ENCODE assay signal across 15 mouse cellular contexts in genomic region chr13:76824932-76825694, GRCm38 (mm10).
DNase-seq lines count a peak whose midpoint lies in the region; ATAC-seq lines count a peak whose summit lies in the region.
"Had no signal": no experiment of that assay in that cellular context is flagged by ENCODE, and none has a peak within 500 bp of the region (broad histone marks: within the 10 kb centered on the region; RNA-seq: fewer than 3 reads in every experiment).

No protein-coding gene starts in this region.

- H3K27ac ChIP-seq in forebrain, embryonic 12.5 days, result peak overlapping the region; percentile 70
- H3K27ac ChIP-seq in hindbrain, embryonic 16.5 days (ENCODE audit: low read depth, low read length), result no peak overlapping the region
- H3K27ac ChIP-seq: kidney, postnatal 0 days; stomach, embryonic 15.5 days had no signal

- no peaks in the 10 kb centered on the region for H3K27me3 ChIP-seq in forebrain, embryonic 12.5 days
- H3K27me3 ChIP-seq in hindbrain, embryonic 16.5 days (replicated peaks; ENCODE audit: control insufficient read depth, insufficient read depth, low read length), result no peaks in the 10 kb centered on the region
- H3K27me3 ChIP-seq: heart, embryonic 12.5 days; megakaryocyte, embryonic 14.5 days; stomach, embryonic 15.5 days had no signal

- no peaks in the 10 kb centered on the region for H3K36me3 ChIP-seq in forebrain, embryonic 12.5 days (replicated peaks)
- H3K36me3 ChIP-seq in hindbrain, embryonic 16.5 days (ENCODE audit: control insufficient read depth, insufficient read depth, low read length), result no peaks in the 10 kb centered on the region
- H3K36me3 ChIP-seq: heart, embryonic 12.5 days; stomach, embryonic 15.5 days had no signal

- peak overlapping the region; percentile 13; the same call in 1 of the 2 replicates for H3K4me2 ChIP-seq in forebrain, embryonic 12.5 days
- no peak overlapping the region for H3K4me2 ChIP-seq in hindbrain, embryonic 16.5 days (ENCODE audit: low read length)
- H3K4me2 ChIP-seq: heart, embryonic 12.5 days; lung, embryonic 14.5 days; stomach, embryonic 15.5 days had no signal

- peak; percentile 79 for DNase-seq in embryo, embryonic 10.5 days (ENCODE audit: low spot score)
- DNase-seq in retina, embryonic 14.5 days (ENCODE audit: low spot score), result peak; percentile 60
- no peak for DNase-seq in cerebellum, postnatal 4 days (ENCODE audit: low spot score in 2 of 2)
- DNase-seq in lung, postnatal 25 days (ENCODE audit: low spot score), result no peak
- no peak for DNase-seq in c-Kit-positive CD71-positive TER-119-positive erythroid progenitor cells, embryonic 14.5 days (ENCODE audit: low spot score)
- DNase-seq: adrenal gland, adult 2 months; gastrocnemius, postnatal 25 days; lung, embryonic 14.5 days; thymus, postnatal 4 days had no signal

- no peak overlapping the region for H3K4me3 ChIP-seq in forebrain, embryonic 12.5 days (replicated peaks)
- no peak overlapping the region for H3K4me3 ChIP-seq in hindbrain, embryonic 16.5 days (ENCODE audit: low read length)
- H3K4me3 ChIP-seq: heart, embryonic 12.5 days; megakaryocyte, embryonic 14.5 days; stomach, embryonic 15.5 days had no signal

- H3K4me1 ChIP-seq in forebrain, embryonic 12.5 days, result peaks cover 16% of the 10 kb centered on the region
- H3K4me1 ChIP-seq in hindbrain, embryonic 16.5 days (ENCODE audit: control insufficient read depth, insufficient read depth, low read depth, low read length), result no peaks in the 10 kb centered on the region
- H3K4me1 ChIP-seq: heart, embryonic 12.5 days; megakaryocyte, embryonic 14.5 days; stomach, embryonic 15.5 days had no signal

- H3K9ac ChIP-seq in forebrain, embryonic 12.5 days, result no peak overlapping the region
- H3K9ac ChIP-seq in hindbrain, embryonic 16.5 days (ENCODE audit: low read depth, low read length), result no peak overlapping the region
- H3K9ac ChIP-seq: heart, embryonic 12.5 days; lung, embryonic 14.5 days; stomach, embryonic 15.5 days had no signal

- 27% methylated on average over 10 of the region's 10 CpGs for WGBS in forebrain, embryonic 12.5 days
- WGBS in hindbrain, embryonic 16.5 days, result 28% methylated on average over 10 of the region's 10 CpGs

- no peaks in the 10 kb centered on the region for H3K9me3 ChIP-seq in forebrain, embryonic 12.5 days
- H3K9me3 ChIP-seq in hindbrain, embryonic 16.5 days (ENCODE audit: control insufficient read depth, low read length), result no peaks in the 10 kb centered on the region
- H3K9me3 ChIP-seq: heart, embryonic 12.5 days; megakaryocyte, embryonic 14.5 days; stomach, embryonic 15.5 days had no signal

- ATAC-seq in forebrain, embryonic 12.5 days (ENCODE audit: low FRiP score), result peak; percentile 69
- 0 out of 2 replicates have a peak, but pooled peaks have one; percentile 30 for ATAC-seq in hindbrain, embryonic 16.5 days

Comparison
In these comparisons a context has a peak if more than half of its experiments do, and no peak if none do; other contexts are left out.
1. DNase-seq: peak in embryo, embryonic 10.5 days (single experiment) and retina, embryonic 14.5 days (single experiment); none in cerebellum, postnatal 4 days (0 of 2), lung, postnatal 25 days (single experiment) and c-Kit-positive CD71-positive TER-119-positive erythroid progenitor cells, embryonic 14.5 days (single experiment).